Mouse (Mus musculus): ENCODE data around the gene Ccdc54. TPM values are rescaled to one million over a fixed set of nuclear protein-coding genes. Genes with fewer than 3 reads are reported as not detected.

Ccdc54 gene
- polyA plus RNA-seq (2014; fragmentation: Nextera tagmentation; extraction: Ambion mirVana) = not detected in 2 replicates

GRCm38 (mm10) chr16:50591054-50591453, at the start of gene Ccdc54:
TSS of gene Ccdc54 (minus strand) at chr16:50591154.
- H3K9me3 ChIP-seq (ENCODE audit: control insufficient read depth, low read length) = no peaks in the 10 kb centered on the region
- H3K4me2 ChIP-seq = no peak within 1 kb of the TSS
- no peak within 1 kb of the TSS for H3K27ac ChIP-seq (ENCODE audit: low read depth, low read length)
- H3K36me3 ChIP-seq (ENCODE audit: control insufficient read depth, insufficient read depth, low read length) = no peaks in the 10 kb centered on the region
- DNase-seq (ENCODE audit: low spot score, missing footprints) (no peak), ATAC-seq (ENCODE audit: low FRiP score) (no peak)
- no peak within 1 kb of the TSS for H3K9ac ChIP-seq (ENCODE audit: low read length)
- no peak within 1 kb of the TSS for H3K4me3 ChIP-seq (ENCODE audit: low read depth, low read length)
- no peaks in the 10 kb centered on the region for H3K4me1 ChIP-seq (ENCODE audit: control insufficient read depth, insufficient read depth, low read length)
- H3K27me3 ChIP-seq (ENCODE audit: control insufficient read depth, insufficient read depth, low read length) = no peaks in the 10 kb centered on the region

- Histone ChIP-seq H3K36me3 (ENCODE audit: control insufficient read depth, insufficient read depth, low read length) (no peaks in the 10 kb centered on the region), H3K9me3 (ENCODE audit: control insufficient read depth, low read length) (no peaks in the 10 kb centered on the region), H3K4me2 (no peak overlapping the region), H3K4me3 (ENCODE audit: low read depth, low read length) (no peak overlapping the region), H3K27me3 (ENCODE audit: control insufficient read depth, insufficient read depth, low read length) (no peaks in the 10 kb centered on the region), H3K27ac (ENCODE audit: low read depth, low read length) (no peak overlapping the region), H3K9ac (ENCODE audit: low read length) (no peak overlapping the region), H3K4me1 (ENCODE audit: control insufficient read depth, insufficient read depth, low read length) (no peaks in the 10 kb centered on the region)
- no peak for DNase-seq (ENCODE audit: low spot score, missing footprints)
- 95% methylated on average over 2 of the region's 2 CpGs for WGBS
- ATAC-seq (ENCODE audit: low FRiP score) = no peak
Measured at GRCm38 (mm10) chr16:50632585-50632984, 41.6 kb upstream of the Ccdc54 start.

GRCm38 (mm10) chr16:50615569-50615968, 24.6 kb upstream of the Ccdc54 start:
- DNase-seq (ENCODE audit: low spot score, missing footprints) = no peak

GRCm38 (mm10) chr16:50612944-50613343, 22.0 kb upstream of the Ccdc54 start:
- Histone ChIP-seq H3K36me3 (ENCODE audit: control insufficient read depth, insufficient read depth, low read length) (no peaks in the 10 kb centered on the region), H3K27me3 (ENCODE audit: control insufficient read depth, insufficient read depth, low read length) (peaks cover 20% of the 10 kb centered on the region), H3K9me3 (ENCODE audit: control insufficient read depth, low read length) (no peaks in the 10 kb centered on the region), H3K4me2 (no peak overlapping the region), H3K4me3 (ENCODE audit: low read depth, low read length) (no peak overlapping the region), H3K4me1 (ENCODE audit: control insufficient read depth, insufficient read depth, low read length) (no peaks in the 10 kb centered on the region), H3K27ac (ENCODE audit: low read depth, low read length) (no peak overlapping the region), H3K9ac (ENCODE audit: low read length) (no peak overlapping the region)
- ATAC-seq (ENCODE audit: low FRiP score) = no peak
- WGBS = 84% methylated on average over 4 of the region's 4 CpGs
- no peak for DNase-seq (ENCODE audit: low spot score, missing footprints)

More at GRCm38 (mm10) chr16:50615569-50615968, 24.6 kb upstream of the Ccdc54 start:
- no peak overlapping the region; the same call in 1 of the 2 replicates for H3K27ac ChIP-seq (ENCODE audit: low read depth, low read length)
- 49% methylated on average over 7 of the region's 7 CpGs for WGBS
- no peak overlapping the region for H3K4me2 ChIP-seq
- H3K4me1 ChIP-seq (ENCODE audit: control insufficient read depth, insufficient read depth, low read length) = no peaks in the 10 kb centered on the region
- peak; percentile 38; the same call in 1 of the 2 replicates for ATAC-seq (ENCODE audit: low FRiP score)
- no peak overlapping the region for H3K4me3 ChIP-seq (ENCODE audit: low read depth, low read length)
- peaks cover 4% of the 10 kb centered on the region for H3K27me3 ChIP-seq (ENCODE audit: control insufficient read depth, insufficient read depth, low read length)
- H3K9me3 ChIP-seq (ENCODE audit: control insufficient read depth, low read length) = no peaks in the 10 kb centered on the region
- no peak overlapping the region for H3K9ac ChIP-seq (ENCODE audit: low read length)
- H3K36me3 ChIP-seq (ENCODE audit: control insufficient read depth, insufficient read depth, low read length) = no peaks in the 10 kb centered on the region

- Histone ChIP-seq H3K9me3 (ENCODE audit: control insufficient read depth, low read length) (no peaks in the 10 kb centered on the region), H3K27me3 (ENCODE audit: control insufficient read depth, insufficient read depth, low read length) (peaks cover 31% of the 10 kb centered on the region), H3K4me1 (ENCODE audit: control insufficient read depth, insufficient read depth, low read length) (no peaks in the 10 kb centered on the region), H3K4me2 (no peak overlapping the region), H3K4me3 (ENCODE audit: low read depth, low read length) (no peak overlapping the region), H3K9ac (ENCODE audit: low read length) (no peak overlapping the region), H3K36me3 (ENCODE audit: control insufficient read depth, insufficient read depth, low read length) (no peaks in the 10 kb centered on the region), H3K27ac (ENCODE audit: low read depth, low read length) (no peak overlapping the region)
- DNase-seq (ENCODE audit: low spot score, missing footprints) (no peak), ATAC-seq (ENCODE audit: low FRiP score) (no peak)
- 82% methylated on average over 5 of the region's 5 CpGs for WGBS
Measured at GRCm38 (mm10) chr16:50610580-50610979, 19.6 kb upstream of the Ccdc54 start.

- Histone ChIP-seq H3K27me3 (ENCODE audit: control insufficient read depth, insufficient read depth, low read length) (peaks cover 51% of the 10 kb centered on the region), H3K4me1 (ENCODE audit: control insufficient read depth, insufficient read depth, low read length) (no peaks in the 10 kb centered on the region), H3K4me3 (ENCODE audit: low read depth, low read length) (no peak overlapping the region), H3K9me3 (ENCODE audit: control insufficient read depth, low read length) (no peaks in the 10 kb centered on the region), H3K9ac (ENCODE audit: low read length) (no peak overlapping the region), H3K4me2 (no peak overlapping the region), H3K27ac (ENCODE audit: low read depth, low read length) (no peak overlapping the region), H3K36me3 (ENCODE audit: control insufficient read depth, insufficient read depth, low read length) (no peaks in the 10 kb centered on the region)
- ATAC-seq (ENCODE audit: low FRiP score) = peak; percentile 82
- WGBS = 22% methylated on average over 15 of the region's 15 CpGs
- no peak for DNase-seq (ENCODE audit: low spot score, missing footprints)
Measured at GRCm38 (mm10) chr16:50607776-50608562, 17.0 kb upstream of the Ccdc54 start.

- Histone ChIP-seq H3K27me3 (ENCODE audit: control insufficient read depth, insufficient read depth, low read length) (peaks cover 42% of the 10 kb centered on the region), H3K4me2 (no peak overlapping the region), H3K36me3 (ENCODE audit: control insufficient read depth, insufficient read depth, low read length) (no peaks in the 10 kb centered on the region), H3K27ac (ENCODE audit: low read depth, low read length) (no peak overlapping the region), H3K4me1 (ENCODE audit: control insufficient read depth, insufficient read depth, low read length) (no peaks in the 10 kb centered on the region), H3K4me3 (ENCODE audit: low read depth, low read length) (no peak overlapping the region), H3K9me3 (ENCODE audit: control insufficient read depth, low read length) (no peaks in the 10 kb centered on the region), H3K9ac (ENCODE audit: low read length) (no peak overlapping the region)
- ATAC-seq (ENCODE audit: low FRiP score) = no peak
- WGBS = 82% methylated on average over 11 of the region's 11 CpGs
- no peak for DNase-seq (ENCODE audit: low spot score, missing footprints)
Measured at GRCm38 (mm10) chr16:50604826-50605225, 13.9 kb upstream of the Ccdc54 start.

- Histone ChIP-seq H3K9ac (ENCODE audit: low read length) (no peak overlapping the region), H3K27ac (ENCODE audit: low read depth, low read length) (no peak overlapping the region), H3K36me3 (ENCODE audit: control insufficient read depth, insufficient read depth, low read length) (no peaks in the 10 kb centered on the region), H3K4me2 (no peak overlapping the region), H3K9me3 (ENCODE audit: control insufficient read depth, low read length) (no peaks in the 10 kb centered on the region), H3K4me1 (ENCODE audit: control insufficient read depth, insufficient read depth, low read length) (no peaks in the 10 kb centered on the region), H3K27me3 (ENCODE audit: control insufficient read depth, insufficient read depth, low read length) (peaks cover 33% of the 10 kb centered on the region), H3K4me3 (ENCODE audit: low read depth, low read length) (no peak overlapping the region)
- 87% methylated on average over 3 of the region's 3 CpGs for WGBS
- ATAC-seq (ENCODE audit: low FRiP score) = no peak
- no peak for DNase-seq (ENCODE audit: low spot score, missing footprints)
Measured at GRCm38 (mm10) chr16:50601947-50602346, 11.0 kb upstream of the Ccdc54 start.

GRCm38 (mm10) chr16:50600665-50601064, 9.7 kb upstream of the Ccdc54 start:
- Histone ChIP-seq H3K27ac (ENCODE audit: low read depth, low read length) (no peak overlapping the region), H3K9ac (ENCODE audit: low read length) (no peak overlapping the region), H3K27me3 (ENCODE audit: control insufficient read depth, insufficient read depth, low read length) (peaks cover 23% of the 10 kb centered on the region), H3K4me3 (ENCODE audit: low read depth, low read length) (no peak overlapping the region), H3K9me3 (ENCODE audit: control insufficient read depth, low read length) (no peaks in the 10 kb centered on the region), H3K4me2 (no peak overlapping the region), H3K4me1 (ENCODE audit: control insufficient read depth, insufficient read depth, low read length) (no peaks in the 10 kb centered on the region), H3K36me3 (ENCODE audit: control insufficient read depth, insufficient read depth, low read length) (no peaks in the 10 kb centered on the region)
- WGBS = 81% methylated on average over 3 of the region's 3 CpGs
- DNase-seq (ENCODE audit: low spot score, missing footprints) (no peak), ATAC-seq (ENCODE audit: low FRiP score) (no peak)
